Mouse (Mus musculus) E14TG2a.4 (cell line): ENCODE data around the gene Cep83.

Experiments
- H3K27me3 ChIP-seq: 2 replicates; pipeline ENCODE4 v1.6.1; 2014; ENCODE audit warnings: low read length, control low read depth; ENCODE audit not compliant: insufficient read depth
- H3K36me3 ChIP-seq: 2 replicates; pipeline ENCODE4 v1.6.1; 2014; ENCODE audit warnings: low read length, control low read depth; ENCODE audit not compliant: insufficient read depth
- H3K4me1 ChIP-seq: replicated peaks from 2 replicates; pipeline ENCODE4 v1.6.1; 2014; ENCODE audit warnings: low read depth, low read length, control low read depth
- H3K4me3 ChIP-seq: replicated peaks from 2 replicates; pipeline ENCODE4 v1.5.1; 2014; ENCODE audit warnings: mild to moderate bottlenecking, low read length
- H3K9me3 ChIP-seq: 2 replicates; pipeline ENCODE4 v1.6.1; 2014; ENCODE audit warnings: low read length, control low read depth
- CTCF ChIP-seq: conservative IDR thresholded peaks from 2 replicates; pipeline ENCODE4 v1.5.1; 2014; ENCODE audit warnings: low read length
- NANOG ChIP-seq: IDR thresholded peaks from 2 replicates; pipeline ENCODE4 v1.6.1; 2014; ENCODE audit warnings: borderline replicate concordance, low read length, mixed read lengths
- POU5F1 ChIP-seq: IDR thresholded peaks from 2 replicates; pipeline ENCODE4 v1.6.1; 2014; ENCODE audit warnings: low read length, borderline replicate concordance

The Cep83 gene

DNA sequence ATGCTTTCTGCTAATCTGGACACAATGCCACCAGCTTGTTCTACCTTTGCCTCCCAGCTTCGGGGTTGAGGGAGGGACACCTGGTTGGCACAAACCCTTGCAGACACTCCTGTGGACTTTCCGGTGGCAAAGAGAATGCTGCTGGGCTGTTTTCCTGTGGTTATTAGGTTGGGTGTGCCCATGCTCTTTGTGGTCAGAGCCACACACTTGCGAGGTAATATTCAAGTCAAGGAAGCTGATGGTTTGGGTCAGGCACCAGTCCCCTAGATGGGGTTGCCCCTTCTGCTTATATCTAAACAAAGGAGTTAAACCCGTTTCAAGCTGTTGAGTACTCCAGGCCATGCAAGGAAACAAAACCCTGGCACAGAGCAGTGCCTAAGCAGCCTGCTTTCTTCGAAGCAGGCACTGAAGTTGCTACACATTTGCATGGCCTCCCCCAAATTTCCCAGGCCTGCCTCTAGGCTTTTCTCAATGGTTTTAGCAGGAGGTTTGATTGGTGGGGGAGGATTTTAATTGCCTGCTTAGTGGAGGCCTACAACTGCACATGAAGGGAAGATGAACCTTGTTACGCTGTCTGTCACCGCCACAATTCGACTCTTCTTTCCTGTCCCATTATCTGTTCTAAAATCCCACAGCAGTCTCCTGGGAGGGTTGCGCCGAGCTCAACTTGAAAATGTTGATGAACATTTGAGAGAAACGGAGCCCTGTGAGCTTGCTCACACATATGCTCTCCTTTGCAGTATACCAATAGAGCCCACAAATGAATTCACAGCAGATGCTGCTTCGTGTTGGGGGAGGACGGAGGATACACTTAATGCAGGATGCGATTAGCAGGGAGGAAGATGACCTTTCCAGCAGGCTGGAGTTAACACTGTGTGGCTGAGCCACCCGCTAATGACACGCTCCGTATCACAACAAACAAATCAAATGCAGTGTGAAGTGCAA lies 123.7 kb downstream of the Cep83 start:
- peaks cover 16% of the 10 kb centered on the region; the same call in 1 of the 2 replicates for H3K9me3 ChIP-seq
- no peak for TF ChIP-seq NANOG
- TF ChIP-seq POU5F1 = no peak
- TF ChIP-seq CTCF = no peak
- no peaks in the 10 kb centered on the region for H3K36me3 ChIP-seq
- no peaks in the 10 kb centered on the region for H3K4me1 ChIP-seq
- no peaks in the 10 kb centered on the region for H3K27me3 ChIP-seq
- H3K4me3 ChIP-seq = no peak overlapping the region

DNA sequence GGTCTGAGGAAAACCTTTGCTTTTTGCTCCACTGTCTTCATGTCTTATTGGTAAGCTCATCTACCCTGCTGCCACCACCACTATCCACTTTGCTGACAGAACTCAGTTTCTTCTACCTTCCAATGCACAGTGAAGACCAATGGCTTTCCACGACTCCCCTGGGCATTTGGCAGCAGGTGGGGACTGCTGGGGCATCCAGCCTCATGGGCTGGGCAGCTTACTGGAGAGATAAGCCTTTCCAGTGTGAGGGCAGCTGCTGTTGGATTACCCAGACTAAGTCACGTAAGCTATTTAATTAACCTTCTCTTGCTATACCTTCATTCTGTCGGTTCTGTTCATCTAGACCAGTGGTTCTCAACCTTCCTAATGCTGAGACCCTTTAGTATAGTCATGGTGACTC lies 129.7 kb downstream of the Cep83 start:
- Histone ChIP-seq H3K4me3 (no peak overlapping the region), H3K9me3 (peaks cover 7% of the 10 kb centered on the region; the same call in 1 of the 2 replicates)
- TF ChIP-seq POU5F1 = no peak
- no peak for TF ChIP-seq CTCF
- no peak for TF ChIP-seq NANOG

GRCm38 (mm10) chr10:94818781-94819665 lies 130.6 kb downstream of the Cep83 start:
- peak; percentile 45; the same call in 1 of the 2 replicates for TF ChIP-seq NANOG
- no peak for TF ChIP-seq CTCF
- no peak for TF ChIP-seq POU5F1
- Histone ChIP-seq H3K9me3 (peaks cover 7% of the 10 kb centered on the region; the same call in 1 of the 2 replicates), H3K27me3 (no peaks in the 10 kb centered on the region), H3K4me1 (peaks cover 13% of the 10 kb centered on the region), H3K36me3 (no peaks in the 10 kb centered on the region), H3K4me3 (no peak overlapping the region)

More for the DNA sequence above, 129.7 kb downstream of the Cep83 start:
- H3K36me3 ChIP-seq = no peaks in the 10 kb centered on the region
- peaks cover 13% of the 10 kb centered on the region for H3K4me1 ChIP-seq
- H3K27me3 ChIP-seq = no peaks in the 10 kb centered on the region

GRCm38 (mm10) chr10:94823971-94824760 lies 135.7 kb downstream of the Cep83 start:
- Histone ChIP-seq H3K9me3 (no peaks in the 10 kb centered on the region), H3K27me3 (0 out of 2 replicates have a peak, but pooled peaks cover 4% of the 10 kb centered on the region), H3K4me1 (peaks cover 6% of the 10 kb centered on the region), H3K4me3 (no peak overlapping the region), H3K36me3 (no peaks in the 10 kb centered on the region)
- no peak for TF ChIP-seq POU5F1
- no peak for TF ChIP-seq CTCF
- TF ChIP-seq NANOG = no peak

GRCm38 (mm10) chr10:94825951-94826350 lies 137.5 kb downstream of the Cep83 start:
- no peak overlapping the region for H3K4me3 ChIP-seq
- no peaks in the 10 kb centered on the region for H3K9me3 ChIP-seq
- no peaks in the 10 kb centered on the region for H3K36me3 ChIP-seq
- 0 out of 2 replicates have a peak, but pooled peaks cover 4% of the 10 kb centered on the region for H3K27me3 ChIP-seq
- TF ChIP-seq NANOG (no peak), CTCF (no peak), POU5F1 (no peak)
- no peaks in the 10 kb centered on the region for H3K4me1 ChIP-seq

DNA sequence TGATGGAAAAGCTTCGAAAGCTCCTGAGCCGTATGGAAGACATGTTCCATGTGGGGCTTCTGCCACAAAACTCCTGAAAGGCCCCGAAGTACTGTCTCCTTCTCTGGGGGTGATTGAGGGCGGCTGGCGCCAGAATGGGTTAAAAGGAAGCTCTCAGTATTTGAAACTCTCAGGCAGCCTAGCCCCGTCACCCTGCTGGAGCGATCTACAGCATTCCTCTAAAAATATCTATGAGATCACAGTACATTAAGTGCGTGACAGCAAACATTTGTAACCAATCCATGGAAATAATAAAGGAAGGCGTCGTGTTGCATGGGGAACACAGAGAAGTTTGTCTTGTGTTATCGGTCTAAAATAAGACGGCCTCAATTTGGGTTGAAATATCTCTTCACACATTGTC lies 138.0 kb downstream of the Cep83 start:
- Histone ChIP-seq H3K36me3 (no peaks in the 10 kb centered on the region), H3K4me1 (no peaks in the 10 kb centered on the region), H3K4me3 (no peak overlapping the region), H3K27me3 (0 out of 2 replicates have a peak, but pooled peaks cover 4% of the 10 kb centered on the region), H3K9me3 (no peaks in the 10 kb centered on the region)
- TF ChIP-seq NANOG (no peak), POU5F1 (no peak), CTCF (no peak)

DNA sequence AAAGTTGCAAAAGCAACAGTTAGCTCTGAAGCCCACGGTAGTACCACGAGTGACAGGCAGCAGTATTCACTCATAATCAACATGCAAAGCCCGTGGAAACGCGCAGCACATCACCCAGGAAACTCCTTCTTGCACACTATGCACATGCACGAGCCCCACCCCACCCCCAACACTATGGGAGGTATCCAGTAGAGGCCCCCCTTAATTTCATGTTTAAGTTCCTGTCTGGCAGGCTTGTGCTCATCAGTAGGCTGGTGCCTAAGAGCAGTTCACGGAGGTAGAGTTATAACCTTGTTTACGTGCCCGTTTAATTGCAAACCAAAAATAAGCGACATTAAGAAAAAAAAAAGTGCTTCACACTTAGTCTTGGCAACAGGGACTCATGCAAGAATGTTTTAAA lies 138.9 kb downstream of the Cep83 start:
- H3K36me3 ChIP-seq = no peaks in the 10 kb centered on the region
- no peaks in the 10 kb centered on the region for H3K4me1 ChIP-seq
- 0 out of 2 replicates have a peak, but pooled peaks cover 4% of the 10 kb centered on the region for H3K27me3 ChIP-seq
- TF ChIP-seq NANOG (no peak), POU5F1 (no peak)
- no peaks in the 10 kb centered on the region for H3K9me3 ChIP-seq
- no peak overlapping the region for H3K4me3 ChIP-seq
